20 mouse cellular contexts compared by ENCODE assay signal in the genomic region with DNA sequence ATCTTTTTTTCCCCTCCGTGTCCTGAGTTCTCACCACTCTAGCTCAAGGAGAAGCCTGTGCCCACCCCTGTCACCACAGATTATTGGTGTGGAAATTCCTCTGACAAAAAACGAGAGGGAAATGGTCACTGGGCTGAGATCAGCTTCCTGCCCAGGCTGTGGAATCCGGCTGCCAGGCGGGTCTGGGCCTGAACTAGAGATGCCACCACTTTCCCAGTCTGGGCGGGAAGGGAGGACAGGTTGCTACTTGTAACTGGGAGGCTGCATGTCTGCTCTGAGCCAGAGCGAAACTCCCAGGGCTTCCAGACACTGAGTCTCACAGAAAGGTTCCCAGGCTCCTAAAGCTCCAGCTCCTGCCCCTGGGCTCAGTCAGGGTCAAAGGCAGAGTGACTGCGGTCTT. TPM values are rescaled to one million over a fixed set of nuclear protein-coding genes. Genes with fewer than 3 reads are reported as not detected.
DNase-seq lines count a peak whose midpoint lies in the region; ATAC-seq and TF ChIP-seq lines count a peak whose summit lies in the region.
"Had no signal": no experiment of that assay in that cellular context is flagged by ENCODE, and none has a peak within 500 bp of the region (broad histone marks: within the 10 kb centered on the region; RNA-seq: fewer than 3 reads in every experiment).

No protein-coding gene starts in this region.

- no peaks in the 10 kb centered on the region for H3K27me3 ChIP-seq in embryonic facial prominence, embryonic 13.5 days
- H3K27me3 ChIP-seq in limb, embryonic 13.5 days, result peaks cover 6% of the 10 kb centered on the region; the same call in 1 of the 2 replicates
- H3K27me3 ChIP-seq: midbrain, embryonic 15.5 days had no signal

- TF ChIP-seq CTCF in gastrocnemius, adult 2 months (IDR thresholded peaks at IDR 0.05), result no peak

- ATAC-seq in embryonic facial prominence, embryonic 13.5 days (ENCODE audit: insufficient number of reproducible peaks, insufficient read depth, low FRiP score, low TSS enrichment, low read depth), result no peak
- no peak for ATAC-seq in limb, embryonic 13.5 days (ENCODE audit: low FRiP score, low read depth)
- ATAC-seq: forebrain, postnatal 0 days; midbrain, embryonic 15.5 days had no signal

- H3K9ac ChIP-seq in embryonic facial prominence, embryonic 13.5 days, result peak overlapping the region; percentile 17; the same call in 1 of the 2 replicates
- H3K9ac ChIP-seq in limb, embryonic 13.5 days, result 0 out of 2 replicates have a peak overlapping the region, but pooled peaks have one; percentile 5
- H3K9ac ChIP-seq: forebrain, postnatal 0 days; liver, embryonic 15.5 days; midbrain, embryonic 15.5 days had no signal

- H3K4me2 ChIP-seq in embryonic facial prominence, embryonic 13.5 days, result peak overlapping the region; percentile 5; the same call in 1 of the 2 replicates
- no peak overlapping the region for H3K4me2 ChIP-seq in limb, embryonic 13.5 days (replicated peaks)
- H3K4me2 ChIP-seq: liver, embryonic 15.5 days; midbrain, embryonic 15.5 days had no signal

- no peaks in the 10 kb centered on the region for H3K36me3 ChIP-seq in embryonic facial prominence, embryonic 13.5 days
- no peaks in the 10 kb centered on the region for H3K36me3 ChIP-seq in limb, embryonic 13.5 days
- H3K36me3 ChIP-seq: liver, embryonic 15.5 days; midbrain, embryonic 15.5 days had no signal

- H3K27ac ChIP-seq in embryonic facial prominence, embryonic 13.5 days, result peak overlapping the region; percentile 85
- H3K27ac ChIP-seq in limb, embryonic 13.5 days, result peak overlapping the region; percentile 39; the same call in 1 of the 2 replicates
- H3K27ac ChIP-seq in gastrocnemius, adult 2 months, result no peak overlapping the region
- H3K27ac ChIP-seq: liver, embryonic 15.5 days; midbrain, embryonic 15.5 days had no signal

- peak; percentile 45 for DNase-seq in embryo, embryonic 10 days (ENCODE audit: low spot score)
- no peak for DNase-seq in embryo, embryonic 10.5 days (ENCODE audit: low spot score)
- DNase-seq in urinary bladder, adult 2 months (ENCODE audit: low spot score), result peak; percentile 43
- no peak for DNase-seq in gastrocnemius, adult 2 months
- no peak for DNase-seq in adrenal gland, postnatal 10 days
- DNase-seq in spleen, adult 18-20 months, result no peak
- DNase-seq: adrenal gland, adult 2 months; cerebellum, adult 11 months; cerebellum, postnatal 36 days; forebrain, postnatal 0 days; heart, adult 11 months; kidney, adult 9 months; lung, postnatal 10 days; right cerebral cortex, adult 18-20 months; thymus, adult 18-20 months had no signal

- H3K9me3 ChIP-seq in embryonic facial prominence, embryonic 13.5 days, result no peaks in the 10 kb centered on the region
- no peaks in the 10 kb centered on the region for H3K9me3 ChIP-seq in limb, embryonic 13.5 days
- H3K9me3 ChIP-seq: liver, embryonic 15.5 days; midbrain, embryonic 15.5 days had no signal

- peaks cover 20% of the 10 kb centered on the region for H3K4me1 ChIP-seq in embryonic facial prominence, embryonic 13.5 days
- H3K4me1 ChIP-seq in limb, embryonic 13.5 days, result peaks cover 22% of the 10 kb centered on the region; the same call in 1 of the 2 replicates
- H3K4me1 ChIP-seq: liver, embryonic 15.5 days; midbrain, embryonic 15.5 days had no signal

- H3K4me3 ChIP-seq in embryonic facial prominence, embryonic 13.5 days, result no peak overlapping the region
- H3K4me3 ChIP-seq in limb, embryonic 13.5 days, result no peak overlapping the region
- H3K4me3 ChIP-seq in gastrocnemius, adult 2 months, result no peak overlapping the region
- H3K4me3 ChIP-seq: erythroblast, embryonic 14.5 days; liver, embryonic 15.5 days; midbrain, embryonic 15.5 days had no signal

- intact Hi-C loops in gastrocnemius, adult 2 months (cut with DNase I), result no loop called here

- 51% methylated on average over 7 of the region's 7 CpGs for WGBS in embryonic facial prominence, embryonic 13.5 days
- WGBS in limb, embryonic 13.5 days, result 62% methylated on average over 7 of the region's 7 CpGs

RNA-seq across cellular contexts. Expression of gene Diexf, which starts 11.0 kb away (rescaled TPM):
- 9.7 and 13.5 TPM in 2 replicates for polyA plus RNA-seq in embryonic facial prominence, embryonic 13.5 days (2015; fragmentation: Nextera tagmentation; extraction: Ambion mirVana)
- 9.4 and 10.4 TPM in 2 replicates for polyA plus RNA-seq in limb, embryonic 13.5 days (2015; fragmentation: Nextera tagmentation; extraction: Ambion mirVana)
- 13.0 and 16.4 TPM in 2 replicates for polyA plus RNA-seq in urinary bladder, adult 2 months (2012; rRNA removed)
- 10 to 100 TPM; 10.2 to 13.6 TPM for total RNA-seq in gastrocnemius, adult 2 months (2021)
- 10 to 100 TPM; 14.8 to 16.6 TPM for total RNA-seq in adrenal gland, postnatal 10 days (2021)

RNA-seq across cellular contexts. Expression of gene Irf6, which starts 11.8 kb away (rescaled TPM):
- 33.4 and 37.7 TPM in 2 replicates for polyA plus RNA-seq in embryonic facial prominence, embryonic 13.5 days (2015; fragmentation: Nextera tagmentation; extraction: Ambion mirVana)
- polyA plus RNA-seq in limb, embryonic 13.5 days (2015; fragmentation: Nextera tagmentation; extraction: Ambion mirVana), result 15.1 and 19.4 TPM in 2 replicates
- polyA plus RNA-seq in urinary bladder, adult 2 months (2012; rRNA removed), result 24.9 and 27.8 TPM in 2 replicates
- under 1 TPM; 0.33 to 0.39 TPM for total RNA-seq in gastrocnemius, adult 2 months (2021)
- total RNA-seq in adrenal gland, postnatal 10 days (2021), result 1 to 10 TPM; 3.2 to 5.1 TPM
- polyA plus RNA-seq: erythroblast, embryonic 14.5 days had no signal

RNA-seq across cellular contexts. Expression of gene A130010J15Rik, which starts 26.7 kb away (rescaled TPM):
- 18.9 and 19.2 TPM in 2 replicates for polyA plus RNA-seq in embryonic facial prominence, embryonic 13.5 days (2015; fragmentation: Nextera tagmentation; extraction: Ambion mirVana)
- polyA plus RNA-seq in limb, embryonic 13.5 days (2015; fragmentation: Nextera tagmentation; extraction: Ambion mirVana), result 18.1 and 18.2 TPM in 2 replicates
- polyA plus RNA-seq in urinary bladder, adult 2 months (2012; rRNA removed), result 9.8 and 13.3 TPM in 2 replicates
- 1 to 10 TPM; 3.3 to 3.7 TPM for total RNA-seq in gastrocnemius, adult 2 months (2021)
- total RNA-seq in adrenal gland, postnatal 10 days (2021), result 1 to 10 TPM; 3.4 to 4.8 TPM
- polyA plus RNA-seq: erythroblast, embryonic 14.5 days had no signal

Comparison
In these comparisons a context has a peak if more than half of its experiments do, and no peak if none do; other contexts are left out.
1. DNase-seq: peak in embryo, embryonic 10 days (single experiment) and urinary bladder, adult 2 months (single experiment); none in embryo, embryonic 10.5 days (single experiment), gastrocnemius, adult 2 months (single experiment), adrenal gland, postnatal 10 days (single experiment) and spleen, adult 18-20 months (0 of 2).